Mouse (Mus musculus): ENCODE data around the gene Gcdh.

GRCm38 (mm10) chr8:84918646-84919045 lies 24.9 kb upstream of the Gcdh start:
- no peak for TF ChIP-seq CTCF (IDR thresholded peaks at IDR 0.05; ENCODE audit: low read depth)
- TF ChIP-seq EP300 (IDR thresholded peaks at IDR 0.05; ENCODE audit: low read depth) = no peak

Data from liver, embryonic 14.5 days (tissue).